17 mouse cellular contexts compared by ENCODE assay signal in the genomic region with DNA sequence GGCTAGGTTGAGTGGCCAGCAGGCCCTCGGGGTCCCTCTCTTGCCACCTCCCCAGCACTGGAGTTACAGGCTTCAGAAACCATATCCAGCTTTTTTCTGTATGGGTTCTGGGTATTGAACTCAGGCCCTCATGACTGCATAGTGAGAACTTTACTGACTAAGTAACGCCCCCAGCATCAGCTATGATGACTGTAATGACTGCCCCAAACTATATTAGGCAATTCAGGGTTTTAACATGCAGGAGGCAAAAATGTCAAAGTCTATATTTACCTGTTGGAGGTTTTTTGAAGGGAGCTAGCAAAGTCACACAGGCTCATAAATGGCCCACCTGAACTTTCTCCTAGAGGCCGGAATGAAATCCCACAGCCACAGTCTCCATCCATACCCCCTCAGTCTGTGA.
"Had no signal": no experiment of that assay in that cellular context is flagged by ENCODE, and none has a peak within 500 bp of the region (broad histone marks: within the 10 kb centered on the region; RNA-seq: fewer than 3 reads in every experiment).

No protein-coding gene starts in this region.

- H3K4me3 ChIP-seq: lung, embryonic 15.5 days; megakaryocyte, embryonic 14.5 days; midbrain, embryonic 13.5 days; midbrain, embryonic 15.5 days; neural tube, embryonic 12.5 days; stomach, embryonic 15.5 days had no signal

- H3K36me3 ChIP-seq: lung, embryonic 15.5 days; midbrain, embryonic 13.5 days; midbrain, embryonic 15.5 days; neural tube, embryonic 12.5 days; stomach, embryonic 15.5 days had no signal

- H3K27ac ChIP-seq: lung, embryonic 15.5 days; macrophage; midbrain, embryonic 13.5 days; midbrain, embryonic 15.5 days; neural tube, embryonic 12.5 days; stomach, embryonic 15.5 days; stomach, postnatal 0 days had no signal

- H3K9me3 ChIP-seq: lung, embryonic 15.5 days; megakaryocyte, embryonic 14.5 days; midbrain, embryonic 13.5 days; midbrain, embryonic 15.5 days; neural tube, embryonic 12.5 days; stomach, embryonic 15.5 days had no signal

- H3K4me1 ChIP-seq: lung, embryonic 15.5 days; midbrain, embryonic 13.5 days; midbrain, embryonic 15.5 days; neural tube, embryonic 12.5 days; stomach, embryonic 15.5 days had no signal

- H3K4me2 ChIP-seq: lung, embryonic 15.5 days; midbrain, embryonic 11.5 days; midbrain, embryonic 13.5 days; midbrain, embryonic 15.5 days; neural tube, embryonic 12.5 days; stomach, embryonic 15.5 days had no signal

- H3K9ac ChIP-seq: lung, embryonic 15.5 days; midbrain, embryonic 13.5 days; midbrain, embryonic 15.5 days; neural tube, embryonic 12.5 days; stomach, embryonic 15.5 days had no signal

- DNase-seq: lung, adult 2 months; lung, postnatal 14 days; lung, postnatal 36 days; right cerebral cortex, postnatal 14 days; thymus, adult 2 months; thymus, postnatal 25 days; thymus, postnatal 4 days had no signal

- H3K27me3 ChIP-seq: lung, embryonic 15.5 days; midbrain, embryonic 13.5 days; midbrain, embryonic 15.5 days; neural tube, embryonic 12.5 days; stomach, embryonic 15.5 days had no signal

- ATAC-seq: lung, postnatal 0 days; midbrain, embryonic 13.5 days; midbrain, embryonic 15.5 days had no signal
